Mouse (Mus musculus) testis, postnatal 10 days (tissue): ENCODE measurements around the gene Gm49358.

Experiments
- DNase-seq: peaks from one replicate; pipeline ENCODE4 v3.0.0; 2021; ENCODE audit warnings: low spot score

The Gm49358 gene

DNA sequence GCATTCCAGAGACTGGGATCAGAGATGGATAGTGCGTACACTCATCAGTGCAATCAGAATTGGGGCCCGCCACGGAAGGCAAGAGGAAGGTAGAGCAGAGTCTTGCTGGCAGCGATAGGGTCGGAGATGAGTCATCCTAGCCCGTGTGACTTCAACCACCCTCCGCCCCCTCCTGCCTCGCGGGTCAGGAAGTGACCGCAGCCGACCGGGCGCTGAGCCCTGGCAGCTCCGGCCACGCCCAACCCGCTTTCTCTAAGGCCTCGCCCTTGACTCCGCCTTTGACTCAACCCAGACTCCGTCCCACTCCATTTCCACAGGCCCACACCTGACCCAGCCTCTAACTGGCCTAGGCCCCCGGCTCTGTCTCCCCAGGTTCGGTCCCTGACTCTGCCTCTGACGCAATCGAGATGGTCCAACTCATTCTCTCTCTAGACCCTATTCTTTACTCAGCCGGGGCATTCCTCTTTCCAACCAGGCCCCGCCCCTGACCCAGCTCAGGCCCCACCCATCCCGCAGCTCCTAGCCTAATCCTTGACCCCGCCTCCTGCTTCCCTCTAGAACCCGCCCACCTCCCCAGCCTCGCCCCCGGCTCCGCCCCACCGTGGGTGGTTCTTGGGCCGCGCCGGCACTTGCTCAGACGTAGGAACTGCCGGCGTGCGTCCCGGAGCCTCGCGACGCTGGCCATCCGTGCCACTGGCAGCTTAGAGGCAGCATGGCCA is 14.8 kb downstream of the Gm49358 start, which contains the start of gene Nt5dc3:
Gene Nt5dc3 (plus strand): TSS at position 608 of the 719 bp plus-strand sequence.
- DNase-seq = peak; percentile 97

DNA sequence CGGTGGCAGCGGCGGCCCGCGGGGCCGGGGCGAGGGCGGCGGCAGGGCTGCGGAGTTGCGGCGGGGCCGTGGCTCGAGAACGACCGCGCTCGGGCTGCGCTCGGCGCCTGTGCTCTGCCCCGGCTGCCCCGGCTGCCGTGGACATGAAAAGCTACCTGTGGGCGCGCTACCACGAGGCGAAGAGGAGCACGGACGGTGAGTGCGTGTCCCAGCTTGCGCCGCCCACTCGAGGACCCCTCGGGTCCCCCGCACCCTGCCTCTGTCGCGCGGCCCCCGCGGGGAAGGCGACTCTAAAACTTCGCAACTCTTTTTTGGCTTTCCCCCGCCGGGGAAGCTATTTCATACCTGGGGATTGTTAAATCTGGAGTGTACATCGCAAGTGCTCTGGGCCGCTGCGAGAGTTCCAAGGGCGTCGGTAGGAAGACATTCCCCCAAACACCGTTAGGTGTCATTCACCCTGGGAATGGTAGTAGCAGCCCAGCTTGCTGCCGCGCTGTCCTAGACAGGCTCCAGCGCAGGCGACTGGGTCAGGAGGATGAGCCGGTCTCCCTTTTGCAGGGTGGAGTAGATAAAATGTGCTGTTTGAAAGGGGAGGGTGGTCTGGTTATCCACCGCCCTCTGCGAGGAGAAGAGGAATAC is 15.5 kb downstream of the Gm49358 start:
- DNase-seq = peak; percentile 60

DNA sequence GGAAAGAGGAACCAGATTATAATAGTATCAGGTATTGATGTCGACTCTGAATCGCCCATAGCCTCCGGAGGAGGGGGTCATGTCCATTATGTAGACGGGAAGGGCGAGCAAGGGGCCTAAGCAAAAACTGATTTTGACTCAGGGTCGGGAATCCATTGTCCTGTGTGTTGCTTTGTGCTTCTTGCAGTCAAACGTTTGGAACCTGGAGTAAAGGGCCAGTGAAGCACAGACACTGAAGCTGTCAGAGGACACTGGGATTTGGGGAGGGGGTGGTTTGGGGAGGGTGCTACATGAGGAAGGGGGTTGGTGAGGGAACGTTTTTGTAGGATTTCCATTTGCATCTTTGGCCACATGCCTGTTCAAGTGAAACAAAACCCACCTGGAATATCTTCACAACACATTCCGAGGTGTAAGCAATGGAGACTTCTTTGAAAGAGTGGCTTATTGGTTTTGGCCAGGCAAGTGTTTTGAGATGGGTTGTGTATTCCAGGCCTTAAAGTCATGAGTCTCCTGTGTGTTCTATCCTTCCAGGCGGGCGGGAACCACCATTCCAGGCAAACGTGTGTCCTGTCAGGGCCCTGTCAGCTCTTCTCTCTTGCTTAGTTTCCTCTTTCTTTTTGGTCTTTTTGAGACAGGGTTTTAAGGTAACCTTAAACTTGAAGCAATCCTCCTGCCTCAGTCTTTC is 16.2 kb downstream of the Gm49358 start:
- DNase-seq = no peak

DNA sequence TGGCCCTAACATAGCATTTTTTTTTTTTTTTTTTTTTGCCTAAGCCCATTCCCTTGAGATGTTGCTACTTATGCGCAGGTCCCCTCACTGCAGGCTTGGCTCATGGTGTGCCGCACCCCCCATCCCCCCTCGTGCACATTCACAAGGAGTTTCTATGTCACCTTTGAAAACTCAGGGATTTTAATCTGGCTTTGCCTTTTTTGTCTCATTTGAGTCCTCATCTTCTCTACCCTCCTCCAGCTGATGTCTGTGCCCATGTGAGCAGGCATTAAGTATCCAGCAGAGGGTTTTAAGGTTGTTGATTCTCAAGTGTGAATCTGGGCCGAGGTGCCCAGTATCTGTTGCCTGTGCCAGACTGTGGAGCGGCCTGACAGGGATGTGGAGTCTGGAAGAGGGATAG is 17.9 kb downstream of the Gm49358 start:
- DNase-seq = no peak

DNA sequence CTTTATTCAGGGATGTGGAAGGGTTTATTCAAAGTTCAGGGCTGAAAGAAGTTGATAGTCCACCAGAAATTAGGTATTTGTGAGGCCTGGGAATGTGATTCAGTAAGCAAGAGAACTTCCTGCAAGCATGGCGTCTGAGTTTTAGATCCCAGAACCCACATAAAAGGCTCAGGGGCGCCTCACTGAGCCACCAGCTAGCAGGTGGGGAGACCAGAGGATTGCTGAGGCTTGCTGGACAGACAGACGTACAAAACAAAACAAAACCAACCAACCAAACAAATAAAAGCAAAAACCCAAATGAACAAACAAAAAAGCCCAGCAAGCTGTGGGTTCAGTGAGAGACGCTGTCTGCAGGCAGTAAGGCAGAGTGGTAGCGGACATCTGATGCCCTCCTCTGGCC is 18.9 kb downstream of the Gm49358 start:
- DNase-seq = no peak

DNA sequence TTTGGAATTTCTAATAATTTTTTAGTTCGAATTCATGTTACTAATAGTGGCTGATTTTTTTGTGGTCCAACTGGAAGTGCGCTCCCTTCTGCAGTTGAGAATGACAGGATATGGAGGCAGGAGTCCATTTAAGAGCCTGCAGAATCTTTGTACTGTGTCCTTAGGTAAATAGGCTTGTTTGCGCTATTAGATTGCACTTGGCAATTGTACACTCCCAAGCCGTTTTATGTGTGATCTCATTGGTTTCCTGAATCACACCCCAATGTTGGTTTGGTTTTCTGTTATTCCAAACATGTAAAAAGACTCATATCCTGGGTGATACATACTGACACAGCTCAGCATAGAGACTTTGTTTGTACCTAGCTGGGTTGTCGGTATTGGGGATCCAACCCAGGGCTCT is 19.8 kb downstream of the Gm49358 start:
- no peak for DNase-seq

DNA sequence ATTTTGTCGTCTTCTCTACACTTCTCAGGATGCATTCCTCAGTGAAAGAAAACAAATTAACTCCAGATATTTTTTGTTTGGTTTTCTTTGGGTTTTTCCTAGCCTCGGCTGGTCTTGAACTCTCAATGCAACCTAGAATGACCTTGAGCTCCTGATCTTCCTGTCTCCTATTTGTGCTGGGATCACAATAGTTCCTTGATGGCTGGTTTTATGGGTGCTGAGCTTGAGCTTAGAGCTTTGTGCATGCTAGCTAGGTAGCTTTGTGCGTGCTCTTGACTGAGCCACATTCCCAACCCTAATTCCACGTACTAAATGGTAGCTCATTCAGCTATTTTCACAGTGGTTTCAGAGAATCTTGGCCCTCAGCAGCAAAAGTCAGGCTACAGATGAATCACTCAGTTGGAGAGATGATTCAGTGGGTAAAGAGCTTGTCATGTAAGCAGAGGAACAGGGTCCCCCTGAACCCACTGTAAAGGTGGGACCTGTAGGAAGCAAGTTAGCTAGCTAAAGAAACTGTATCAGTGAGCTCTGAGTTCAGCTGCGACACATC is 20.4 kb downstream of the Gm49358 start:
- no peak for DNase-seq

DNA sequence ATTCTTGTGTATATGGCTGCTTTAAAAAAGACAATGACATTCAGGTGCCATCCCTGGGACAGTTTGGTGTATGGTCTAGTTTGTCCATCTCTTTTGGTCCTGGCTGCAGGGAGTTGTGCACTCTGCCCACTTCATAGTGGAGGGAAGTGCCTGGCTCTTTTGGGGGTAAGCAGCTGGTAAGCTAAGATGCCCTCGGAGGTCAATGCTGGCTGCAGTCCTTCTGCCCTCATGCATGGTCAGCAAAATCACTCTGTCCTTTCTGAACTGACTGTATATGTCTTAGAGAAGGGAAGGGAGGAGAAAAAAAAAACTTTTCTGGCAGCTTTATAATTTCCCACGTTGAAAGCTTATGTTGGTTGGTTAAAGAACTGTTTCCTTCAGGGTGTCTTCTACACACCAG is 21.6 kb downstream of the Gm49358 start:
- DNase-seq = no peak

DNA sequence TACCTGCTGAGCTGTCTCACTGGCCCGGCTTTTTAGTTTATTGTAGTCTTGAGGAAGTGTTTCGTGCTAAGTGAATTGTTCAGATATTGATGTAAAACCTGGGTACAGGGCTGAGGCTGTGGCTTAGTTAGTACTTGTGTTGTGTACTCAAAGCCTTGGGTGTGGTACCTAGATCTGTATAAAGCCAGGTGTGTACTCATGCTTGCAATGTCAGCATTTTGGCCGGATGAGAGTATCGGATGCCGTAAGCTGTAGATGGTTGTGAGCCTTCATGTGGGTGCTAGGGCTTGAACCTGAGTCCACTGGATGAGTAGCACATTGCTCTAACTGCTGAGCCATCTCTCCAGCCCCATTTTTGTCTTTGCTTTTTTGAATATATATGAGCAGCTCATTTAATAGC is 22.3 kb downstream of the Gm49358 start:
- DNase-seq = no peak

DNA sequence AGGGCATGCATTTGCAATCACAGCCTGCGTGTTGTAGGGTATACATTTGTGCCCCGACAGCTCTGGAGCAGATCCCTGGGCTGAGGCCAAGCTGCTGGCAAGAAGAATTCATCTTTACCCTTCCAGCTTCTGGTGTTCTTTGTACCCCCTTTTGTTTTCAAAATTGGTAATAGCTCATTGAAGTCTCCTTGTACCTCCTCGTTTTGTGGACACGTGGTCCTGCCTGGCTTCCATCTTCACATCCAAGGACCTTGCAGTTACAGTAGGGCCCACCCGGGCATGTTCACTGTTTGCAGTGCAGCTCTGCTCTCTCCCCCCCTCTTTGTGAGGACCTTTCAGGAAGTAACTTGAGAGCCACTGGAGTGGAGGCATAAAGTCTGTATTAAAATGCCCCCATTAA is 24.4 kb downstream of the Gm49358 start:
- DNase-seq = no peak

DNA sequence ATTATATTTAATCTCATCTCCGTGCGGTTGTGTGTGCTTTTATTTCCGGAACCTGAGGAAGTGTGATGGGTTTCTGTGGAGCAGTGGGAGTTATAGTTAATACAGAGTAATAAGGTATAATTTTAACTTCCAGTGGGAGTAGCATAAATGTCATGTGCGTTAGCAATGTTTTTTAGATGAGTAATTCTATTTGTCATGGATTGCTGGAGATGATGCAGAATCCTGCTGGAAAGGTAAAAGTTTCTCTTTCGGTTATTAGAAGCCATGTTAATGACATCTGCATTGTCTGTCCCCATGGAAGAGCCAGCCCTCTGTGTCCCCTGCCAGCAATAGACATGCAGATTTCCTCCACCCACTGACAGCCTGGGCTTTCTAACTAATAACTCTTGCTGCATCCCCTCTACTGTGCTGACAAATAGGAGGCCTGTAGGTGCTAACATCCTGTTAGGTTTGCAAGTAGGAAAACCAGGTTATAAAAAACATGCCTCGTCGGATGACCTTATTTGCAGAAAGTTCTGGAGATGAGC is 25.4 kb downstream of the Gm49358 start:
- DNase-seq = no peak

DNA sequence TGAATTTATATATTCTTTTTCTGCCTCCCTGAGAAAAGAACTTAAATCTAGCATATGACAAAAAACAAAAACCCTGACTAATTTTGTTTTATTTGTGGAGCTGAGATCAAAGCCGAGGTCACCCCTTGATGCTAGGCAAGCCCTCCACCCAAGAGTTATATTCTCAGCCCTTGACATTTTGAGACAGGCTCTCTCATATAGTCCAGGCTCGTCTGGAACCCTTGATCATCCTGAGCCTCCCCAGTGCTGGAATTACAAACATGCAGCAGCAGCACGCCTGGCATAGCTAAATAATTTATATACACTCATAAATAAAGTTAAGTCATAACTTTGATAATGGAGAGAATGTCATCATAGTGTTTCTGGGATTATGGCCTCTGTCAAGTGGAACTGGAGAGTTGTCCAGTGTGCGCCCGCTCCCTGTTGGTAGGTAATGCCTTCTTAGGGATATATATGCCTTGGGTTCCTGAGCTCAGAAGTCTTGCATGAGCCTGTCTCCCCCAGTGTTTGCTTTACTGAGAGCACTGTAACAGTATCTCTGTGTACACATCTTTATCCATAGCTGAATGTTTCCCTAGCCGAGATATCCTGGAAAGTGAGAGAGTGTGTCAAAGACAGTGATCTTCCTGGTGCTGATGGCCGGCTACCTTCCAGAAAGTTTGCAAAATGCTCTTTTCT is 27.9 kb downstream of the Gm49358 start:
- no peak for DNase-seq

DNA sequence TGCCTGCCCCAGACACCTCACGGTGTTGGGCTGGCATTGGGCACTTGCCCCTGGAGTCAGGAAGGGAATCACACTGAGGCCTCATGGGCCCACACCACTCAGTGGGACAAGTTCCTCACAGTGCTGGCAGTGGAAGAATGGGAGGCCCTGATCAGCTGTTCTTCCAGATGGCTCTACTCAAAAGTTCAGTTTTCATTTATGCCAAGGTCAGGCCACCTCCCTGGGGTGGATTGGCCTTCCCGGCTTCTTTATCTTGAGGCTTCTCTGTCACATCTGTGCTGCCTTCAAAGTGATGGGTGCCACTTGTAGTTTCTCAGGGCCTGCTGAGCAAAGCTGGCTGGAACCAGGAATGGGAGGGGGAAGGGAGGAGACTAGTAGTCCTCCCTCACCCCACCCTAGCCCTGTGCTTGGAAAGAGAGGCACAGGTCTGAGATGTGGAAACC is 29.8 kb downstream of the Gm49358 start:
- no peak for DNase-seq

DNA sequence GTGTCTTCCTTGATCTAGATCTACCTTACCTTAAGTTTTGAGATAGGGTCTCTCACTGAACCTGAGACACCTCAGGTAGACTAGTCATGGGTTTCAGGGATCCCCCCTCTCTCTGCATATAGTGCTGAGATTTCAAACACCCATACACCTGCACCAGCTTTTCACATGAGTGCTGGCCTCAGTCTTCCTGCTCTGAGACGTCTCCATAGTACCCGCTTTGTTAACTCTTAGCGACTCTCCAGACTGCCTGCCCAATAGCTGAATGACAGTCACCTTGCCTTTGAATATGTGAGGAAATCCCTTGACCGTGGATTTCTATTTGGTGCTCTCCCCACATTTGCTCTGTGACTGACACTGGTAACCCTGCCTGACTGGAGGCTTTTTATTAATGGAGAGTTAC is 30.4 kb downstream of the Gm49358 start:
- DNase-seq = no peak

DNA sequence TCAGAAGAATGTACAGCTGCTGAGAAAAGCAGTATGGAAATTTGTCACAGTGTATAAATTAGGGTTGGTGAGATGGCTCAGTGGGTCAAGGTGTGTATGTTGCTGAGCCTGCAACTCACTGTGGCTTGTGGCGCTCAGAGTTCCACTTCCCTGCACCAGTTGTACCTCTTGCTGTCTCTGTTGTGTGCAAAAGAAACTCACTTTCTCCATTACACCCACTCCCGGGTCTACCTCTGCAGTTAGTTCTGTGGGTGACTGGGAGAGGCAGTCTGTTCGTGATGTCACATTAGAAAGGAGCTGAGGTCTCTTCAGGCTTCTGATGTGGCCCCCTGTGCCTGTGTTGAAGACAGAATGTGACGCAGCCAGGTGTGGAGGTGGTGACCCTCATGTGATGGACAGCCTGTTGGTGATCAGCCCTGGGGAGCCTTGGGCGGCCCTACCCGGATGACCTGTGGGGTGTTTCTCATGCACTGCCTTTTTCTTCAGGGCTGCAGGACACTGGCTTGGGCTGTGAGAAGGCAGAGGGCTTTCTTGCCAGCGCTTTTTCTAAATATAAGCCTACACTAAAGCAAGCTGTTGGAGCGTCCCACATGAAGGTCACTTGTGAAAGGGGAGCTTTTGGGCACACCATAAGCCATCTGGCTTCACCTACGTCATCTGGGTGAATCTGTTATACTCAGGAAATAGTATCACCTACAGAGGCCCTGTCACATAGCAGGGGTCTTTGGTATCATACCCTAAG is 31.2 kb downstream of the Gm49358 start:
- DNase-seq = no peak

DNA sequence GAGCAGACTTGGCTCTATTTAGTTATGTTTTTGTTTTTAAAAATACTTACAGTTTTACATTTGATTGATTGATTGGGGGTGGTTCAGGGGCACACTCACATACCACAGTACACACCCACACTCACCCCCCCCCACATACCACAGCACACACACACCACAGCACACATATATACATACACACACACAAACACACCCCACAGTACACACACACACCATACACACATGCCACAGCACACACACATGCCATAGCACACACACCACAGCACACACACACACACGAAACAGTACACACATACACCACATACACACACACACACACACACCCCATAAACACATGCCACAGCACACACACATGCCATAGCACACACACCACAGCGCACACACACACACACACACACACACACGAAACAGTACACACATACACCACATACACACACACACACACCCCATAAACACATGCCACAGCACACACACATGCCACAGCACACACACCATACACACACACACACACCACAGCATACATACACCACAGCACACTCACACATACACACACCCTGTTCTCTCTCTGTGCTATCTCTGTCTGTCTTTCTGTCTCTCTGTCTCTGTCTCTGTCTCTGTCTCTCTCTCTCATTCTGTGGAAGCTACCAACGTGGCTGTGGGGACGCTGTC is 32.4 kb downstream of the Gm49358 start:
- no peak for DNase-seq

DNA sequence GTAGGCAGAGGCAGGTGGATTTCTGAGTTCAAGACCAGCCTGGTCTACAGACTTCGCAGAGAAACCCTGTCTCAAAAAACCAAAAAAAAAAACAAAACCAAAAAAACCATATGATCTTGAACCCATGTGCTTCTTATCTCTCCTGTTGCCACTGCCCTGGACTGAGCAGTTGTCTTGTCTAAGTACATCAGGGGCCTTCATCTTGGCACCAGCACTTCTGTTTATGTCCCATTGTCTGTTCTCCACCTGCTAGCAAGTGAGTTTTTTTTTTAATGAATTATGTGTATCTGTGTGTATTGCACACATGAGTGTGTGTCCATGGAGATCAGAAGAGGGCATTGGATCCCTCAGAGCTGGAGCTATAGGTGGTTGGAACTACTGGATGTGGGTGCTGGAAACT is 43.6 kb downstream of the Gm49358 start:
- no peak for DNase-seq

DNA sequence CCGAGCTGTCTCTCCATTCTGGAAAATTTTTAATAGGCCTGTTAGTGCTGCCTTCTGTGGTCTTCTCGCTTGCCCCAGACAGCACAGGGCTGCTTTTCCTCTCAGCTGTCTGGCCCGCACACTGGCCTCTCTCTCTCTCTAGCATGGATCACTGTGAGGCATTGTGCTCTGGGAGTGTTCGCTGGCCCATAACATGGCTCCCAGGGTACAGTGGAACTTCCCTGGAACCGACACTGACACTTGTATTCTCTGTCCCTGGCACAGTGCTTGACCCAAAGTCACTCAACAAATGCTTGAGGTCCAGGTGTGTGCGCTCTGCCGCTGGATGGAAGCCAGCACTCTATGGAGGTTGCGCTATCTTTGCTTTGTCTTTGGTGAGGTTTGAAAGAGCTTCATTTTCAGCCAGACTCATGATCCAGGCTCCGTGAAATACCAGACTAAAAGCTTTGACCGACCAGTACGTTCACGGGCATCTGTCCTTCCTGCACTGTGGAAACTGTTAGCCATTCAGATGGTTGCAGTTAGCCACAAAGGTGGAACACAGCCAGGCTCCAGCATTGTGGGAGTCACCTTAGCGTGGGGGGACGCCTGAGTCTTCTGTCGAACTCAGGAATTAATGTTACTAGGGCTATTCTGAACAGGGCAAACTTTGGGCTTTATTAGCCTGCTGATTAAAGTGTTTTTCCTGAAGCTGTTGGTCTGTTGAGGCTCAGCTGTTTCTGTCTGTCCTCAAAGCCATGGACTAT is 44.4 kb downstream of the Gm49358 start:
- DNase-seq = peak; percentile 66

DNA sequence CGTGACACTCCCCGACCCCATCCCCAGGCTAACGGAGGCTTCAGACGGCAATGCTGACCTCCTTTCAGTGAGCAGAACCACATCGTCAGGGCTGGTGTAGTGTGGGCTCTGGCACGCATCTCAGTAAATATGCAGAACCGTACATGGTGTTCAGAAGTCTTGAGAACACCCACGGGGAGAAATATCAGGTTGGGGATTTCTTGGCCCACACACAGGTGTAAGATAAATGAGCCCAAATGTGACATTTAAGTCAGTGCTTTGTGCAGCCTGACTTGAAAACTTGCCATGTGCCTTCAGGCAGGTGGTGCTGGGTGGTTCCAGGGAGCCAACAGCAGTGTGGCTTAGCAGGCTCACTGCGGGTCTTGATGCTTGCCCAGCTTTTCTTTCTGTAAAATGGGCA is 46.2 kb downstream of the Gm49358 start:
- DNase-seq = no peak

DNA sequence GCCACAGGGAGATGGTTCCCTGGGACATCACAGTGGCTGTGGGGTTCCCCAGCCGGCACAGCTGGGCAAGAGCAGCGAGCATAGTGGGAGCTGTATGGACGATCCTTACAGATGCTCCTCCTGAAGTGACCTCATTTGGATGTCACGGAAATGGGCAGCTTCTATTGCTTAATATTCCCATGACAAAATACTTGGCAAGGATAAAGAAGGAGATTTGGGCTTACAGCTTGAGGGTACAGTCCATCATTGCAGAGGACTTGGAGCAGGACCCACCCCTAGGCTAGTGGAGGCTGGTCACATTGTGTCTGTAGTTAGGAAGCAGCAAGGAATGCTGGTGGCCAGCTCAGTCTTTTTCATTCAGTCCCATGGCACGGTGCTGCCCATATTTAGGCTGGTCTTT is 46.8 kb downstream of the Gm49358 start:
- no peak for DNase-seq
